Mouse (Mus musculus) lung, postnatal 25 days (tissue): Measurements from ENCODE around the gene Sec14l3.

Experiments
- DNase-seq: peaks from one replicate; pipeline ENCODE4 v3.0.0; 2022; ENCODE audit warnings: low spot score

The Sec14l3 gene

GRCm38 (mm10) chr11:4060866-4061575, 3.6 kb upstream of the Sec14l3 start:
- DNase-seq = peak; percentile 82

GRCm38 (mm10) chr11:4062523-4062922, 2.1 kb upstream of the Sec14l3 start:
- peak; percentile 61 for DNase-seq

GRCm38 (mm10) chr11:4062981-4063380, 1.7 kb upstream of the Sec14l3 start:
- peak; percentile 86 for DNase-seq

- no peak for DNase-seq
These were observed 5.0 kb downstream of the Sec14l3 start for GRCm38 (mm10) chr11:4069664-4070063.

GRCm38 (mm10) chr11:4076633-4077032, 12.0 kb downstream of the Sec14l3 start:
- DNase-seq = no peak

- no peak for DNase-seq
These were observed 13.8 kb downstream of the Sec14l3 start for GRCm38 (mm10) chr11:4078267-4078933.

GRCm38 (mm10) chr11:4080219-4080618, 15.6 kb downstream of the Sec14l3 start:
- DNase-seq = peak; percentile 74

- peak; percentile 81 for DNase-seq
These were observed 18.9 kb downstream of the Sec14l3 start for GRCm38 (mm10) chr11:4083316-4084078.

- no peak for DNase-seq
These were observed 21.6 kb downstream of the Sec14l3 start for GRCm38 (mm10) chr11:4086246-4086645.

- no peak for DNase-seq
These were observed 22.6 kb downstream of the Sec14l3 start for GRCm38 (mm10) chr11:4087267-4087666.

- no peak for DNase-seq
These were observed 29.1 kb downstream of the Sec14l3 start for GRCm38 (mm10) chr11:4093459-4094377.

GRCm38 (mm10) chr11:4094378-4095170, 29.9 kb downstream of the Sec14l3 start:
- DNase-seq = peak; percentile 78

GRCm38 (mm10) chr11:4095171-4096053, 30.8 kb downstream of the Sec14l3 start, which contains the start of gene Mtfp1:
Gene Mtfp1 (minus strand): TSS chr11:4095445.
- DNase-seq = peak; percentile 41

GRCm38 (mm10) chr11:4096054-4096984, 31.7 kb downstream of the Sec14l3 start:
- DNase-seq = peak; percentile 99

GRCm38 (mm10) chr11:4097091-4097621, 32.5 kb downstream of the Sec14l3 start:
- DNase-seq = no peak

GRCm38 (mm10) chr11:4098120-4098519, 33.5 kb downstream of the Sec14l3 start:
- no peak for DNase-seq

GRCm38 (mm10) chr11:4098816-4099215, 34.2 kb downstream of the Sec14l3 start:
- no peak for DNase-seq

- no peak for DNase-seq
These were observed 34.8 kb downstream of the Sec14l3 start for GRCm38 (mm10) chr11:4099447-4099846.
